Comparison of ENCODE assay signal across 1 mouse cellular context in the genomic region with DNA sequence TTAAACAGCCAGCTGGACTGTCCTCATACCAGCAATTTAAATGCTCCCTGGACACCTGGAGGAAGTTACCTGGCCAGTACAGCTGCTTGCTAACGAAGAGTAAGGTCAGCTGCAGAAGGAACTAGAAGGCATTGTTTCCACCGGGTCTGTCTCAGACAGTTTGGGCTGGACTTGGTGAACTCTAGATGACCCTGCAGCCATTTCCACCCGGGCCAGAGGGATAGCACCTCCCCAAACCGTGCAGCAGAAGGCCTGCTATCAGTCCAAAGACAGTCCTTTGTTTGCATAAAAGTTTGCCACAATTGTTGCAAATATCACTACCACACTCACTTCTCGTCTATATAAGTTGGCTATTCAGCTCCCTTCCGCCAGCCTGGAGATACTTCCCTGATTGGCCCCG.
TF ChIP-seq lines count a peak whose summit lies in the region.

No protein-coding gene starts in this region.

TF ChIP-seq in CH12.LX, 34 proteins besides CTCF, POLR2A, EP300 and RAD21:
- TF ChIP-seq TCF12 (IDR thresholded peaks at IDR 0.05; ENCODE audit: low read depth, low read length), result peak; percentile 64; the same call in 1 of the 2 replicates
- TF ChIP-seq ZNF384 (IDR thresholded peaks at IDR 0.05; ENCODE audit: low read depth, low read length), result no peak
- no peak for TF ChIP-seq GABPA (IDR thresholded peaks at IDR 0.05; ENCODE audit: insufficient replicate concordance, low read depth, low read length)
- no peak for TF ChIP-seq MEF2A (IDR thresholded peaks at IDR 0.05; ENCODE audit: borderline replicate concordance, low read depth, low read length)
- no peak for TF ChIP-seq E2F4 (IDR thresholded peaks at IDR 0.05; ENCODE audit: insufficient replicate concordance, low read depth, low read length)
- TF ChIP-seq POLR2AphosphoS2 (IDR thresholded peaks at IDR 0.05; ENCODE audit: low read depth, low read length), result no peak
- no peak for TF ChIP-seq MAX (IDR thresholded peaks at IDR 0.05; ENCODE audit: low read length)
- no peak for TF ChIP-seq MXI1 (IDR thresholded peaks at IDR 0.05; ENCODE audit: low read depth, low read length)
- TF ChIP-seq UBTF (IDR thresholded peaks at IDR 0.05; ENCODE audit: low read depth, low read length), result no peak
- TF ChIP-seq SIN3A (IDR thresholded peaks at IDR 0.05; ENCODE audit: low read length), result no peak
- TF ChIP-seq USF1 (IDR thresholded peaks at IDR 0.05; ENCODE audit: low read depth, low read length), result no peak
- no peak for TF ChIP-seq MAZ (IDR thresholded peaks at IDR 0.05; ENCODE audit: low read depth, low read length)
- no peak for TF ChIP-seq KAT2A (IDR thresholded peaks at IDR 0.05; ENCODE audit: insufficient replicate concordance, low read length)
- TF ChIP-seq MAFK (IDR thresholded peaks at IDR 0.05; ENCODE audit: insufficient replicate concordance, low read length), result no peak
- no peak for TF ChIP-seq JUND (conservative IDR thresholded peaks at IDR 0.05; ENCODE audit: low read depth, low read length)
- TF ChIP-seq ZC3H11A (IDR thresholded peaks at IDR 0.05; ENCODE audit: low read depth, low read length), result no peak
- no peak for TF ChIP-seq HCFC1 (IDR thresholded peaks at IDR 0.05; ENCODE audit: low read depth, low read length)
- no peak for TF ChIP-seq ZKSCAN1 (IDR thresholded peaks at IDR 0.05; ENCODE audit: borderline replicate concordance, low read depth, low read length)
- no peak for TF ChIP-seq PAX5 (IDR thresholded peaks at IDR 0.05; ENCODE audit: low read length)
- TF ChIP-seq USF2 (conservative IDR thresholded peaks at IDR 0.05; ENCODE audit: low read depth, low read length), result no peak
- TF ChIP-seq RCOR1 (conservative IDR thresholded peaks at IDR 0.05; ENCODE audit: low read depth, low read length), result no peak
- TF ChIP-seq CHD2 (IDR thresholded peaks at IDR 0.05; ENCODE audit: low read length), result no peak
- TF ChIP-seq BHLHE40 (IDR thresholded peaks at IDR 0.05; ENCODE audit: low read depth, low read length), result peak; percentile 45
- no peak for TF ChIP-seq JUN (IDR thresholded peaks at IDR 0.05; ENCODE audit: insufficient read depth, low read depth, low read length)
- TF ChIP-seq ELF1 (IDR thresholded peaks at IDR 0.05; ENCODE audit: low read depth, low read length), result no peak
- peak; percentile 23; the same call in 1 of the 2 replicates for TF ChIP-seq ETS1 (conservative IDR thresholded peaks at IDR 0.05; ENCODE audit: low read depth, low read length)
